Mouse (Mus musculus): ENCODE measurements around the gene Arid1b. TPM values are rescaled to one million over a fixed set of nuclear protein-coding genes. Genes with fewer than 3 reads are reported as not detected.

Arid1b gene
- polyA plus RNA-seq, 1 experiment from 2014 or later: 12.2 TPM

GRCm38 (mm10) chr17:5175535-5175934 is 181.4 kb downstream of the Arid1b start:
- H3K36me3 ChIP-seq (ENCODE audit: control insufficient read depth, insufficient read depth, low read length): no peaks in the 10 kb centered on the region
- DNase-seq (ENCODE audit: low spot score, missing footprints) (no peak), ATAC-seq (ENCODE audit: low FRiP score) (no peak)
- WGBS: 76% methylated on average over 8 of the region's 8 CpGs
- H3K9me3 ChIP-seq (ENCODE audit: control insufficient read depth, low read length): no peaks in the 10 kb centered on the region
- H3K27ac ChIP-seq (ENCODE audit: low read depth, low read length): no peak overlapping the region
- H3K9ac ChIP-seq (ENCODE audit: low read length): no peak overlapping the region; the same call in 1 of the 2 replicates
- peaks cover 5% of the 10 kb centered on the region; the same call in 1 of the 2 replicates for H3K4me1 ChIP-seq (ENCODE audit: control insufficient read depth, insufficient read depth, low read length)
- H3K4me2 ChIP-seq: no peak overlapping the region
- H3K4me3 ChIP-seq (ENCODE audit: low read depth, low read length): no peak overlapping the region
- no peaks in the 10 kb centered on the region for H3K27me3 ChIP-seq (ENCODE audit: control insufficient read depth, insufficient read depth, low read length)

DNA sequence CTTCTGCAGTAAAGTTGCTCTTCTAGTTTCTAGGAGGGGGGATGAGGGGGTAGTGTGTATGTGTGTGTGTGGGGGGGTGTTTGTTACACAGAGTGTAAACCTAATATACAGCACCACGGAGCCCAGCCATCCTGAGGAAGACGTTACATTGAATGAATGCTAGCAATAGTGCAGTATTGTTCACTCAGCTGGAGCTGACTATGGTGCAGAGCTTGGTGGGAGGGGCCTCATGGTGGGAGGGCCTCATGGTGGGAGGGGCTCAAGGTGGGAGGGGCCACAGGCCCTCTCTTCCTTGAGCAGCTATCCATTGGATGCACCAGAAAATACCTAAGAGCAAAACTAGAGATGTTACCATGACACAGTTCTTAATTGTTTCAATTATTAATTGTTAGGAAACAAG is 182.2 kb downstream of the Arid1b start:
- ATAC-seq (ENCODE audit: low FRiP score): peak; percentile 44; the same call in 1 of the 2 replicates
- H3K27me3 ChIP-seq (ENCODE audit: control insufficient read depth, insufficient read depth, low read length): no peaks in the 10 kb centered on the region
- H3K4me1 ChIP-seq (ENCODE audit: control insufficient read depth, insufficient read depth, low read length): peaks cover 5% of the 10 kb centered on the region; the same call in 1 of the 2 replicates
- H3K9me3 ChIP-seq (ENCODE audit: control insufficient read depth, low read length): no peaks in the 10 kb centered on the region
- H3K27ac ChIP-seq (ENCODE audit: low read depth, low read length): no peak overlapping the region
- DNase-seq (ENCODE audit: low spot score, missing footprints): no peak
- H3K4me3 ChIP-seq (ENCODE audit: low read depth, low read length): no peak overlapping the region
- no peak overlapping the region for H3K9ac ChIP-seq (ENCODE audit: low read length)
- 86% methylated on average over 2 of the region's 2 CpGs for WGBS
- no peaks in the 10 kb centered on the region for H3K36me3 ChIP-seq (ENCODE audit: control insufficient read depth, insufficient read depth, low read length)
- no peak overlapping the region for H3K4me2 ChIP-seq

GRCm38 (mm10) chr17:5178534-5178933 is 184.4 kb downstream of the Arid1b start:
- Histone ChIP-seq H3K9ac (ENCODE audit: low read length) (no peak overlapping the region), H3K36me3 (ENCODE audit: control insufficient read depth, insufficient read depth, low read length) (no peaks in the 10 kb centered on the region), H3K9me3 (ENCODE audit: control insufficient read depth, low read length) (no peaks in the 10 kb centered on the region), H3K4me3 (ENCODE audit: low read depth, low read length) (no peak overlapping the region), H3K4me1 (ENCODE audit: control insufficient read depth, insufficient read depth, low read length) (peaks cover 5% of the 10 kb centered on the region), H3K4me2 (no peak overlapping the region), H3K27me3 (ENCODE audit: control insufficient read depth, insufficient read depth, low read length) (no peaks in the 10 kb centered on the region), H3K27ac (ENCODE audit: low read depth, low read length) (no peak overlapping the region)
- 84% methylated on average over 10 of the region's 10 CpGs for WGBS
- ATAC-seq (ENCODE audit: low FRiP score) (no peak), DNase-seq (ENCODE audit: low spot score, missing footprints) (no peak)

- Histone ChIP-seq H3K27ac (ENCODE audit: low read depth, low read length) (no peak overlapping the region), H3K4me1 (ENCODE audit: control insufficient read depth, insufficient read depth, low read length) (peaks cover 5% of the 10 kb centered on the region), H3K27me3 (ENCODE audit: control insufficient read depth, insufficient read depth, low read length) (no peaks in the 10 kb centered on the region), H3K36me3 (ENCODE audit: control insufficient read depth, insufficient read depth, low read length) (no peaks in the 10 kb centered on the region), H3K4me3 (ENCODE audit: low read depth, low read length) (no peak overlapping the region), H3K9me3 (ENCODE audit: control insufficient read depth, low read length) (no peaks in the 10 kb centered on the region), H3K9ac (ENCODE audit: low read length) (no peak overlapping the region), H3K4me2 (no peak overlapping the region)
- 61% methylated on average over 7 of the region's 7 CpGs for WGBS
- DNase-seq (ENCODE audit: low spot score, missing footprints) (no peak), ATAC-seq (ENCODE audit: low FRiP score) (no peak)
These were observed 184.9 kb downstream of the Arid1b start for GRCm38 (mm10) chr17:5179004-5179403.

- no peak for ATAC-seq (ENCODE audit: low FRiP score)
- H3K27ac ChIP-seq (ENCODE audit: low read depth, low read length): no peak overlapping the region
- no peaks in the 10 kb centered on the region for H3K36me3 ChIP-seq (ENCODE audit: control insufficient read depth, insufficient read depth, low read length)
- H3K27me3 ChIP-seq (ENCODE audit: control insufficient read depth, insufficient read depth, low read length): no peaks in the 10 kb centered on the region
- DNase-seq (ENCODE audit: low spot score, missing footprints): no peak
- H3K9me3 ChIP-seq (ENCODE audit: control insufficient read depth, low read length): no peaks in the 10 kb centered on the region
- H3K9ac ChIP-seq (ENCODE audit: low read length): no peak overlapping the region
- whole genome bisulfite sequencing: 90% methylated on average over 5 of the region's 5 CpGs
- no peak overlapping the region for H3K4me3 ChIP-seq (ENCODE audit: low read depth, low read length)
- no peak overlapping the region for H3K4me2 ChIP-seq
- H3K4me1 ChIP-seq (ENCODE audit: control insufficient read depth, insufficient read depth, low read length): peaks cover 5% of the 10 kb centered on the region
These were observed 185.3 kb downstream of the Arid1b start for GRCm38 (mm10) chr17:5179412-5179811.

DNA sequence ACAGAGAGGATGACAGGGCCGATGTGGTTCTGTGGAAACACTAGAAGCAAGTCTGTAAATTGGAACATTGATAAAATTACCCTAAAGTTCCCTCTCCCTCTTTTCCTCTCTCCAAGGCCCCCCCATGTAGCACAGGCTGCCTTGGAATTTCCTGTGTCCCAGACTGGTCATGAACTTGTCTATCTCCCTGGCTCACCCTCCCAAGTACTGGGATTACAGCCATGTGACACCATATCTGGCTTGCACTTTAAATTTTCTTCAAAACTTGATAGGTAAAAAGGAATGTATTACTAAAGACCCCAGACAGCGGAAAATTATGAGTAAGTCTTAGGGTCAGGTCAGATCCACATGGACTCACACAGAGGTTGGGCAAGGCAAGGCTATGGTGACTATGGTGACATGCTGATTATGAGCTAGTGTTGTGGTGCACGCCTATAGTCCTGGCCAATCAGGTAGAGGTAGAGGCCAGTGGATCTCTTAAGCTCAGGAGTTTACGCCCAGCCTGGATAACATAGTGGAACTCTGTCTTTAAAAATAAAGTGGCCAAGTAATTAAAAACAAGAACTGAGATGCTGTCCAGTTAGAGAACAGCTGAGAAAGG is 185.9 kb downstream of the Arid1b start:
- no peak for ATAC-seq (ENCODE audit: low FRiP score)

GRCm38 (mm10) chr17:5180925-5181324 is 186.8 kb downstream of the Arid1b start:
- ATAC-seq (ENCODE audit: low FRiP score) (no peak), DNase-seq (ENCODE audit: low spot score, missing footprints) (no peak)
- no peaks in the 10 kb centered on the region for H3K9me3 ChIP-seq (ENCODE audit: control insufficient read depth, low read length)
- no peaks in the 10 kb centered on the region for H3K36me3 ChIP-seq (ENCODE audit: control insufficient read depth, insufficient read depth, low read length)
- H3K27me3 ChIP-seq (ENCODE audit: control insufficient read depth, insufficient read depth, low read length): no peaks in the 10 kb centered on the region
- H3K4me3 ChIP-seq (ENCODE audit: low read depth, low read length): no peak overlapping the region
- no peak overlapping the region for H3K9ac ChIP-seq (ENCODE audit: low read length)
- no peak overlapping the region for H3K4me2 ChIP-seq
- no peak overlapping the region for H3K27ac ChIP-seq (ENCODE audit: low read depth, low read length)
- 91% methylated on average over 6 of the region's 6 CpGs for WGBS
- H3K4me1 ChIP-seq (ENCODE audit: control insufficient read depth, insufficient read depth, low read length): peaks cover 1% of the 10 kb centered on the region

More for the DNA sequence above, 185.9 kb downstream of the Arid1b start:
- H3K9ac ChIP-seq (ENCODE audit: low read length): no peak overlapping the region
- no peaks in the 10 kb centered on the region for H3K9me3 ChIP-seq (ENCODE audit: control insufficient read depth, low read length)
- no peaks in the 10 kb centered on the region for H3K36me3 ChIP-seq (ENCODE audit: control insufficient read depth, insufficient read depth, low read length)
- no peaks in the 10 kb centered on the region for H3K27me3 ChIP-seq (ENCODE audit: control insufficient read depth, insufficient read depth, low read length)
- 88% methylated on average over 4 of the region's 4 CpGs for WGBS
- no peak for DNase-seq (ENCODE audit: low spot score, missing footprints)
- no peak overlapping the region for H3K4me2 ChIP-seq
- H3K4me3 ChIP-seq (ENCODE audit: low read depth, low read length): no peak overlapping the region
- H3K27ac ChIP-seq (ENCODE audit: low read depth, low read length): no peak overlapping the region
- H3K4me1 ChIP-seq (ENCODE audit: control insufficient read depth, insufficient read depth, low read length): peaks cover 5% of the 10 kb centered on the region

GRCm38 (mm10) chr17:5182493-5182892 is 188.4 kb downstream of the Arid1b start:
- ATAC-seq (ENCODE audit: low FRiP score) (no peak), DNase-seq (ENCODE audit: low spot score, missing footprints) (no peak)
- Histone ChIP-seq H3K4me3 (ENCODE audit: low read depth, low read length) (no peak overlapping the region), H3K27me3 (ENCODE audit: control insufficient read depth, insufficient read depth, low read length) (no peaks in the 10 kb centered on the region), H3K36me3 (ENCODE audit: control insufficient read depth, insufficient read depth, low read length) (no peaks in the 10 kb centered on the region), H3K9ac (ENCODE audit: low read length) (no peak overlapping the region), H3K4me2 (no peak overlapping the region), H3K27ac (ENCODE audit: low read depth, low read length) (no peak overlapping the region), H3K9me3 (ENCODE audit: control insufficient read depth, low read length) (no peaks in the 10 kb centered on the region), H3K4me1 (ENCODE audit: control insufficient read depth, insufficient read depth, low read length) (no peaks in the 10 kb centered on the region; the same call in none of the 2 replicates)
- 86% methylated on average over 4 of the region's 4 CpGs for WGBS

GRCm38 (mm10) chr17:5185501-5185900 is 191.4 kb downstream of the Arid1b start:
- Histone ChIP-seq H3K4me2 (no peak overlapping the region), H3K27me3 (ENCODE audit: control insufficient read depth, insufficient read depth, low read length) (no peaks in the 10 kb centered on the region), H3K4me1 (ENCODE audit: control insufficient read depth, insufficient read depth, low read length) (peaks cover under 1% of the 10 kb centered on the region), H3K9ac (ENCODE audit: low read length) (no peak overlapping the region), H3K4me3 (ENCODE audit: low read depth, low read length) (no peak overlapping the region), H3K36me3 (ENCODE audit: control insufficient read depth, insufficient read depth, low read length) (no peaks in the 10 kb centered on the region), H3K9me3 (ENCODE audit: control insufficient read depth, low read length) (no peaks in the 10 kb centered on the region), H3K27ac (ENCODE audit: low read depth, low read length) (no peak overlapping the region)
- no peak for ATAC-seq (ENCODE audit: low FRiP score)
- DNase-seq (ENCODE audit: low spot score, missing footprints): no peak
- WGBS: 84% methylated on average over 4 of the region's 4 CpGs
